Mouse (Mus musculus) intestine, embryonic 14.5 days (tissue): ENCODE results near the gene Ankrd34c. TPM values are rescaled to one million over a fixed set of nuclear protein-coding genes. Genes with fewer than 3 reads are reported as not detected.

Source experiments
- ATAC-seq: fragments of 200-750 bp; cut with Nextera tagmentation; replicated peaks from 2 replicates; pipeline ENCODE4 v1.8.0; 2017; ENCODE audit warnings: low read depth, moderate number of reproducible peaks, moderate TSS enrichment, moderate library complexity; ENCODE audit not compliant: low FRiP score, low TSS enrichment
- DNase-seq: peaks from one replicate; pipeline ENCODE4 v3.0.0-alpha.2; 2018; ENCODE audit warnings: low spot score
- H3K27ac ChIP-seq: fragments of 300-500 bp; sonication (generic); 2 replicates; pipeline ENCODE4 v1.5.1; 2014; ENCODE audit warnings: low read depth, mild to moderate bottlenecking, control low read depth
- H3K27me3 ChIP-seq: fragments of 300-500 bp; sonication (generic); replicated peaks from 2 replicates; pipeline ENCODE4 v1.6.1; 2014; ENCODE audit warnings: low read length, control low read depth; ENCODE audit not compliant: control insufficient read depth, insufficient read depth
- H3K36me3 ChIP-seq: fragments of 300-500 bp; sonication (generic); 2 replicates; pipeline ENCODE4 v1.6.1; 2014; ENCODE audit warnings: low read length, control low read depth; ENCODE audit not compliant: control insufficient read depth, insufficient read depth
- H3K4me1 ChIP-seq: fragments of 300-500 bp; sonication (generic); replicated peaks from 2 replicates; pipeline ENCODE4 v1.6.1; 2014; ENCODE audit warnings: low read length, control low read depth, mixed read lengths; ENCODE audit not compliant: control insufficient read depth, insufficient read depth
- H3K4me2 ChIP-seq: fragments of 300-500 bp; sonication (generic); 2 replicates; pipeline ENCODE4 v1.6.1; 2014; ENCODE audit warnings: low read length
- H3K4me3 ChIP-seq: fragments of 300-500 bp; sonication (generic); 2 replicates; pipeline ENCODE4 v1.5.1; 2014; ENCODE audit warnings: low read depth, low read length, control low read depth, mixed read lengths
- H3K9ac ChIP-seq: fragments of 300-500 bp; sonication (generic); 2 replicates; pipeline ENCODE4 v1.6.1; 2014; ENCODE audit warnings: mild to moderate bottlenecking, low read length
- H3K9me3 ChIP-seq: fragments of 300-500 bp; sonication (generic); 2 replicates; pipeline ENCODE4 v1.6.1; 2016; ENCODE audit warnings: low read length, control low read depth; ENCODE audit not compliant: control insufficient read depth
- WGBS: fragments of 180-500 bp; shearing (Covaris S2); extraction: QIAGEN DNeasy Blood & Tissue Kit; methylation state at CpG from one replicate; pipeline ENCODE4 v1.1.7; 2014; 5-methylcytosine and 5-hydroxymethylcytosine counted together
- polyA plus RNA-seq: library from polyadenylated mRNA; unstranded; fragments of >200 nt; fragmentation: Nextera tagmentation; extraction: Ambion mirVana; gene quantifications from 2 replicates; pipeline ENCODE4 v1.2.1, GENCODE M21; 2014

Gene Ankrd34c
- polyA plus RNA-seq, 1 experiment from 2014 or later: 0.04 TPM

DNA sequence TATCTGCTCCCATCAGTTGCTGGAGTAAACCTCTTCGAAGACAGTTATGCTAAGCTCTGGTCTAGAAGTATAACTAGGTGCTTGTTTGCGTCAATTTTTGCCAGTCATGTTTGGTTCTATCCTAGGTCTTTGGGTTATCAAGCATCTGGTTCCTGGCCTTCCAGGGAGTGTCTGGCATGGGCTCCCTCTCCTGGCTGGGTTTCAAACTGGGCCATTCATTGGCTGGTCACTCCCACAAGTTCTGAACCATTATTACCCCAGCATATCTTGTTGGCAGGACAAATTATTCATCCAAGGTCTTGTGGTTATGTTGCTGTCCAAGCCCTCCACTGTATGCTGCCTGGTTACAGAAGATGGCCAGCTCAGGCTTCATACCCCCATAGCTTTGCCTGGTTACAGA is 44.6 kb downstream of the Ankrd34c start:
- Histone ChIP-seq H3K4me2 (no peak overlapping the region), H3K36me3 (peaks cover 5% of the 10 kb centered on the region; the same call in 1 of the 2 replicates), H3K9ac (no peak overlapping the region), H3K4me3 (no peak overlapping the region), H3K27ac (no peak overlapping the region), H3K9me3 (no peaks in the 10 kb centered on the region), H3K27me3 (no peaks in the 10 kb centered on the region), H3K4me1 (no peaks in the 10 kb centered on the region)
- no peak for ATAC-seq
- WGBS: 86% methylated on average over 2 of the region's 2 CpGs
- DNase-seq: no peak

DNA sequence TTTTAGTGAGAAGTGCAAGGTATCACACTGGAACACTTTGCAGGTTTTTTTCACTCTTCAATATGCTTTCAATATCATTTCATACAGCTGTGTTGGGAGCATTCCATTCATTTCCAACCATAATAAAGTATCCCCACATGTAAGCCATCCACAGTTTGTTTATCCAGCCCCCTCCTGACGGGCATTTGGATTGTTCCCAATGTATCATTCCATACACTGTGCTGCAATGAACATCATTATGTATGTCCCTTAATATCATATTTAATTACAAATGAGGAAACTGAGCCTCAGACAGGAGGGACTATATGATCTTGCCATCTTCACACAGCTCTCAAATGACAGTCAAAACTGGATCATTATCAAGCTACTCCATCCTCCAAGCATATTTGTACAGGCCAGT is 49.1 kb downstream of the Ankrd34c start:
- no peaks in the 10 kb centered on the region for H3K9me3 ChIP-seq
- no peaks in the 10 kb centered on the region for H3K4me1 ChIP-seq
- ATAC-seq (no peak), DNase-seq (no peak)
- 50% methylated on average over 1 of the region's 1 CpGs for WGBS
- H3K27ac ChIP-seq: no peak overlapping the region
- H3K27me3 ChIP-seq: no peaks in the 10 kb centered on the region
- no peak overlapping the region for H3K9ac ChIP-seq
- H3K4me3 ChIP-seq: no peak overlapping the region
- no peak overlapping the region for H3K4me2 ChIP-seq
- H3K36me3 ChIP-seq: no peaks in the 10 kb centered on the region

DNA sequence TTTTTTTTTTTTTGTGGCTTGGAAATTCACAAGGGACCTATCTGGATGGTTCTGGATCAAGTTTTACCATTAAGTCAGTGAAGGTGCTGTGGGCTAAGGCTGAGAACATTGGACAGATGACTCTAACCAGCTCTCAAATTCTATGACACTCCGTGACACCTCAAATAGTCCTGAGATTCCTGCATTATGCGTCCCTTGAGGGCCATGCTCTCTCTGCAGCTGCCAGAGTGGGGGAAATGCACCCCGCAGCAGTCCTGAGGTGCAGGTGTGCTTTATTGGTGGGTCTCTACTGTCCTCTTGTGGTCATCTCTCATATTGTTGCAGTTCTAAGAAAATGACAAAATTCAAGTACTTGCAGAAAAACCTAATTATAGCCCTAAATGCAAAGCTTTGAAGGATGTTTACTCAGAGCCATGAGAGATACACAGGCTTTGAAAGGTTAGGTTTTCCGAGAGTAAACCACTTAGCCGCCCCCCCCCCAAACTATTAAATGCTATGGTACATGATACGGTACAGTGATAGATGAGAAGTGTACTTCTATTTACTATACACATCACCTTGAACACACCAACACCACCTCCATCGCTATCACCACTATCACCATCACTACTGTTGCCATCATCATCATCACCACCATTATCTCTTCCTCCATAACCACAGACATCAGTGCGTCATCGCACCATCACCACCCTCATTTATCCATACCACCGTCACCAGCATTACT is 50.6 kb downstream of the Ankrd34c start:
- no peak for DNase-seq

GRCm38 (mm10) chr9:89686262-89686661 is 52.0 kb downstream of the Ankrd34c start:
- no peak for ATAC-seq
- Histone ChIP-seq H3K4me1 (no peaks in the 10 kb centered on the region), H3K9me3 (no peaks in the 10 kb centered on the region), H3K4me2 (no peak overlapping the region), H3K27me3 (no peaks in the 10 kb centered on the region), H3K36me3 (no peaks in the 10 kb centered on the region), H3K27ac (no peak overlapping the region), H3K9ac (no peak overlapping the region), H3K4me3 (no peak overlapping the region)
- no peak for DNase-seq
- WGBS: 56% methylated on average over 2 of the region's 2 CpGs

More for the DNA sequence above, 50.6 kb downstream of the Ankrd34c start:
- H3K9me3 ChIP-seq: no peaks in the 10 kb centered on the region
- H3K4me3 ChIP-seq: no peak overlapping the region
- no peak overlapping the region for H3K4me2 ChIP-seq
- 52% methylated on average over 10 of the region's 10 CpGs for WGBS
- H3K9ac ChIP-seq: no peak overlapping the region
- H3K4me1 ChIP-seq: no peaks in the 10 kb centered on the region
- ATAC-seq: 0 out of 2 replicates have a peak, but pooled peaks have one; percentile 50
- H3K36me3 ChIP-seq: no peaks in the 10 kb centered on the region
- no peak overlapping the region for H3K27ac ChIP-seq
- H3K27me3 ChIP-seq: no peaks in the 10 kb centered on the region

DNA sequence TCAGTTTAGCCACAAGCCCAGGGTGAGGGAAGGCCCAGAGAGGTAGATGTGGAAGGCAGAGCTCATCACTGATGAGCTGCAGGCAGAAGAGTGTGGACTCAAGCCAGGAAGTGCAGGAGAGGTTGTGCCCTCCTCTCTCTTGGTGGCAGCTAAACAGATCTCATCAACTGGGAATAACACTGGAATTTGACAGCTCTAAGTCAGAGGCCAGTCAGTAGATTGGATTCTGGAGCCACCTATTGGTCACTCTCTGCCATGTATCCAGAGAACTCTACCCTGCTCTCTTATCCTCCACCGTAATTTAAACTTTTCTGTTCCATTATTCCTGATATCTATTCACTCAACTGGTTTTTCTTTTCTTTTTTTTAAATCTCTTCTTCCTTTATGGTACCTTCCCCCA is 59.3 kb downstream of the Ankrd34c start:
- ATAC-seq: no peak
- Histone ChIP-seq H3K27me3 (no peaks in the 10 kb centered on the region), H3K9ac (no peak overlapping the region), H3K4me3 (no peak overlapping the region), H3K36me3 (no peaks in the 10 kb centered on the region), H3K4me2 (no peak overlapping the region), H3K9me3 (no peaks in the 10 kb centered on the region), H3K27ac (no peak overlapping the region), H3K4me1 (no peaks in the 10 kb centered on the region)
- peak; percentile 44 for DNase-seq
- 37% methylated on average over 1 of the region's 1 CpGs for WGBS

Other genes with a start within 250 kb of the Ankrd34c start
- 0.12 and 0.15 TPM in 2 replicates for gene Minar1, start 115.3 kb downstream of the Ankrd34c start, polyA plus RNA-seq
- gene Tmed3, start 33.4 kb downstream of the Ankrd34c start, polyA plus RNA-seq: 97.0 and 104 TPM in 2 replicates
- gene Rasgrf1, start 171.4 kb upstream of the Ankrd34c start, polyA plus RNA-seq: 0.35 TPM in 1 of 2 replicates, not detected in the other